Mouse (Mus musculus): ENCODE results near the gene Slc16a8. TPM values are rescaled to one million over a fixed set of nuclear protein-coding genes. Genes with fewer than 3 reads are reported as not detected.

Slc16a8 gene
- polyA plus RNA-seq, 2 experiments: not detected

DNA sequence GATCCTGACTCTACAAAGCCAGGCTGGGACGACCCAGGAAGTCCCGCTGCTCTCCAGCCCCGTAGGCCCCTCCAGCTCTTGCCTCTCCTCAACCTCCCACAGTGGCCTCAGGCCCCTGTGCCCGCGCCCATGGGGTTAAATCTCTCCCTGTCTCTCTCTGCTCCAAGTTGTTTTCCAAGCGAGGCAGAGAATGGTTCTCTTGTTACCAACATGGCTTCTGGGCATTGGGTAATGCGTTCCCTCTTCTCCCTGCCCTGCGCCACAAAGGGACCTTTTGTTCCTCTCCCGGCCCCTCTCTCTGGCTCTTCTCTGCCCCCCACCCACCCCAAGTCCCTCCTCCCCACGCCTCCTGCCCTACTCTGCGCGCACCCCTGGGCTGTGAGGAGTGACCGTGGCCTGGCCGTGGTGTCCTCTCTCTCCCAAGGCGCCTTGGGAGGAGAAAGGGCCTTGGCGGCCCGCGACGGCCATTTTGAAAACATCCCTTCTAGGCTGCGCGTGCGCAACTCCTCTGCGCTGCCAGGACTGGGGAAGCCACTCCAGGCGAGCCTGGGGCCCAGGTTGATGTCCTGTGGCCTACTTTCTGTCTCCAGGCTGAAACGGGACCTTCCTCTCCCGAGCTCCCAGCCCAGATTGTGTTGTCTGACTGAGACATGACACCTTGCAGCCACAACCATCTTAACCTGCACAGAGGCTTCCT, 41.7 kb downstream of the Slc16a8 start:
- no peak overlapping the region for H3K27ac ChIP-seq
- H3K9ac ChIP-seq (replicated peaks): no peak overlapping the region
- no peaks in the 10 kb centered on the region for H3K36me3 ChIP-seq (replicated peaks; ENCODE audit: control insufficient read depth, insufficient read depth, low read depth)
- H3K4me2 ChIP-seq (ENCODE audit: low read depth): no peak overlapping the region
- no peaks in the 10 kb centered on the region for H3K4me1 ChIP-seq (replicated peaks; ENCODE audit: control insufficient read depth in 2 of 2, insufficient read depth in 2 of 2, low read length in 1 of 2)
- no peak overlapping the region for H3K4me3 ChIP-seq (ENCODE audit: insufficient read depth in 1 of 2, low read depth in 2 of 2, low read length in 2 of 2)
- DNase-seq (ENCODE audit: low read depth in 3 of 3, low spot score in 3 of 3) (no peak), ATAC-seq (ENCODE audit: insufficient read depth) (no peak)
- TF ChIP-seq EP300 (IDR thresholded peaks at IDR 0.05; ENCODE audit: low read depth): no peak
- no peak for TF ChIP-seq CTCF (IDR thresholded peaks at IDR 0.05; ENCODE audit: low read depth)
- WGBS (ENCODE audit: insufficient replicate concordance): 76% methylated on average over 26 of the region's 26 CpGs
- no peaks in the 10 kb centered on the region for H3K9me3 ChIP-seq (ENCODE audit: control insufficient read depth, low read length)
- H3K27me3 ChIP-seq (ENCODE audit: control insufficient read depth, insufficient read depth, low read length): no peaks in the 10 kb centered on the region

DNA sequence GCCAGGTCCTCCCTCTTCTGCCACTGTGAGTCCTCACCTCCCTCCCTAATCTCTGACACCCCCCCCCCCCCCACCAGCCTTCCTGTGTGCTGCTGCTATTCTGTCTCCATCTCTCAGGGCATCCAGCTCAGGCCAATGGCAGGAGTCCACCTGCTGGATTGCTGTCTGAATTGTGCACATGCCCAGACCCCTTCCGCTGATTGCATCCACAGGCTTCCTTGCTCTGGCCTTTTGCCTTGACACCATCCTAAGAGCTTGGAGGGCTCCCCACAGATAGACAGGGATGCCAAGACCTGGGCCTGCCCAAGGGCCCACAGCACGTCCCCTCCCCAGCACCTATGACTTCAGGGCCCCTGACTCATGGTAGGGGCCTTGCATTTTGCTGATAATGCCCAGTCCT, 44.2 kb downstream of the Slc16a8 start:
- no peak for TF ChIP-seq CTCF (IDR thresholded peaks at IDR 0.05; ENCODE audit: low read depth)
- no peak for TF ChIP-seq EP300 (IDR thresholded peaks at IDR 0.05; ENCODE audit: low read depth)
- H3K4me1 ChIP-seq (replicated peaks; ENCODE audit: control insufficient read depth in 2 of 2, insufficient read depth in 2 of 2, low read length in 1 of 2): no peaks in the 10 kb centered on the region
- no peak overlapping the region for H3K27ac ChIP-seq
- no peak overlapping the region for H3K9ac ChIP-seq (replicated peaks)
- no peaks in the 10 kb centered on the region for H3K9me3 ChIP-seq (ENCODE audit: control insufficient read depth, low read length)
- no peaks in the 10 kb centered on the region for H3K27me3 ChIP-seq (ENCODE audit: control insufficient read depth, insufficient read depth, low read length)
- H3K4me3 ChIP-seq (ENCODE audit: insufficient read depth in 1 of 2, low read depth in 2 of 2, low read length in 2 of 2): no peak overlapping the region
- 64% methylated on average over 2 of the region's 2 CpGs for WGBS (ENCODE audit: insufficient replicate concordance)
- ATAC-seq (ENCODE audit: insufficient read depth) (no peak), DNase-seq (ENCODE audit: low read depth in 3 of 3, low spot score in 3 of 3) (no peak)
- no peak overlapping the region for H3K4me2 ChIP-seq (ENCODE audit: low read depth)
- H3K36me3 ChIP-seq (replicated peaks; ENCODE audit: control insufficient read depth, insufficient read depth, low read depth): no peaks in the 10 kb centered on the region

DNA sequence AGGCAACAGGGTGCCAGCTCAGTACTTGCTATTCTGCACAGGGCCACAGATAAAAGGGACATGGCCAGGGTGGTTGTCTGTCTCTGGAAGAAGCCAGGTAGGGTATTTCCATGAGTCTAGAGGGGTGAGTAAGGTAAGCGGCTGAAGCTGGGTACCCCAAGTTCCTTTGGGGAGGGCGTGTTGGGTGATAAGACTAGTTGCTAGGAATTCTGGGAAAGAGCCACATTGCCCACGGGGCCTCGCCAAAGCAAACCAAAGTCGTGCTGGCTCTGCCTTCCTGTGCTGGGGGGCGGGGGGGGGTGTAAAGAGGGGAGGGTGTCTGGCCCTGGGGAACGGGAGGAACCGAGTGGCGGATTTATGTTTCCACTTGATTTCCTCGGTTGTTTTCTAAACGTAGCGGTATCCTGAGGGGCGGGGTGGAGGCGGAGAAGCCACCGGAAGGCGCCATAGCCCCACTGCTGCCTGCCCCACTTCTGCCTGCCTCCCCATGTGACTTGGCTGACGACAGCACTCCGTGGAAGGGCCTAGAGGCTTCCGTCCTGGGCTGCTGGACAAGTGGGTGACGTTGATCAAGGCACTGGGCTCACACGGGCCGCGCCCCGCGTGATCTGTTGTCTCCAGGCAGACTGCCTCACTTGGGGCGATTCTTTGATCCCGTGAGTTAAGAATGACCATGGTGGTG, 45.7 kb downstream of the Slc16a8 start:
- H3K4me3 ChIP-seq (ENCODE audit: insufficient read depth in 1 of 2, low read depth in 2 of 2, low read length in 2 of 2): no peak overlapping the region
- no peak overlapping the region for H3K27ac ChIP-seq
- no peak overlapping the region for H3K9ac ChIP-seq (replicated peaks)
- no peak overlapping the region for H3K4me2 ChIP-seq (ENCODE audit: low read depth)
- 56% methylated on average over 27 of the region's 27 CpGs for WGBS (ENCODE audit: insufficient replicate concordance)
- no peaks in the 10 kb centered on the region for H3K36me3 ChIP-seq (replicated peaks; ENCODE audit: control insufficient read depth, insufficient read depth, low read depth)
- TF ChIP-seq EP300 (IDR thresholded peaks at IDR 0.05; ENCODE audit: low read depth) (no peak), CTCF (IDR thresholded peaks at IDR 0.05; ENCODE audit: low read depth) (no peak)
- no peak for DNase-seq (ENCODE audit: low read depth in 3 of 3, low spot score in 3 of 3)
- H3K9me3 ChIP-seq (ENCODE audit: control insufficient read depth, low read length): no peaks in the 10 kb centered on the region
- no peaks in the 10 kb centered on the region for H3K27me3 ChIP-seq (ENCODE audit: control insufficient read depth, insufficient read depth, low read length)
- no peak for ATAC-seq (ENCODE audit: insufficient read depth)
- no peaks in the 10 kb centered on the region for H3K4me1 ChIP-seq (replicated peaks; ENCODE audit: control insufficient read depth in 2 of 2, insufficient read depth in 2 of 2, low read length in 1 of 2)

DNA sequence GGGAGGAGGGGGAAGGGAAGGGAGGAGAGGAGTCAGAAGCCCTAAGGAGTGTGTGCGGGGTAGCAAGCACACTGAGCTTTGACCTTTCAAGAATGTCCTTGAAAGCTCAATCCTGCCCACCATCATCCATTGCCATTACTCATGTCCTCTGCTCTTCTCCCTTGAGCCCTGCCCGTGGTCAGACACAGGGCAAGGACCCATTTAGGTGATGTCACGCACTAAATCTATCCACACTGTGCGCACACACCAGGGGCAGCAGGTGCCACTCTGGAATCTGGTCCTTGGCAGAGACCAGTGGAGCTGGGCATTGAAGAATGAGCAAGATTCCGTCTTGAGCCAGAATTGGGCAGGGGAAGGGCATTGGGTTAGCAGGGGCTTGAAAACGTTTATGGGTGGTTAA, 46.4 kb downstream of the Slc16a8 start:
- no peak overlapping the region for H3K4me2 ChIP-seq (ENCODE audit: low read depth)
- no peaks in the 10 kb centered on the region for H3K4me1 ChIP-seq (replicated peaks; ENCODE audit: control insufficient read depth in 2 of 2, insufficient read depth in 2 of 2, low read length in 1 of 2)
- no peak overlapping the region for H3K9ac ChIP-seq (replicated peaks)
- TF ChIP-seq EP300 (IDR thresholded peaks at IDR 0.05; ENCODE audit: low read depth): no peak
- TF ChIP-seq CTCF (IDR thresholded peaks at IDR 0.05; ENCODE audit: low read depth): no peak
- no peak for DNase-seq (ENCODE audit: low read depth in 3 of 3, low spot score in 3 of 3)
- no peaks in the 10 kb centered on the region for H3K9me3 ChIP-seq (ENCODE audit: control insufficient read depth, low read length)
- WGBS (ENCODE audit: insufficient replicate concordance): 54% methylated on average over 6 of the region's 6 CpGs
- ATAC-seq (ENCODE audit: insufficient read depth): no peak
- no peaks in the 10 kb centered on the region for H3K27me3 ChIP-seq (ENCODE audit: control insufficient read depth, insufficient read depth, low read length)
- no peak overlapping the region for H3K27ac ChIP-seq
- no peak overlapping the region for H3K4me3 ChIP-seq (ENCODE audit: insufficient read depth in 1 of 2, low read depth in 2 of 2, low read length in 2 of 2)
- H3K36me3 ChIP-seq (replicated peaks; ENCODE audit: control insufficient read depth, insufficient read depth, low read depth): no peaks in the 10 kb centered on the region

DNA sequence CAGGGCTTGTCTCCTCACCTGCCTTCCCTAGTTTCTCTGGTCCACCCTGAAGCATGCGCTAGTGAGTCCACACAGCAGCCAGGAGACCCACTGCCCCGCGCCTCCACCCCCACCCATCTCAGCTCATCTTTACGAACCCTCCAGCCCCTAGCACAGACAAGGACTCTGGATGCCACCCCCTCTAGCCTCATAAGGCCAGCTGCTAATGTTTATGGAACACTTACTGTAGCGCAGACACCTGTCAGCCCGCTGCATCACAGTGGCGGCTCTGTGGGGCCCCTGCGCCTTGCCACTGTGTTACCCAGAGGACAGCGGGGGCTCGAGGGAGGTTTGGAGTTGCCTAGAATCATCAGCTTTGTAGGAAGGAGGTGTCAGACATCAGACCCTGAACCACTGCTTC, 52.0 kb downstream of the Slc16a8 start:
- H3K4me1 ChIP-seq (replicated peaks; ENCODE audit: control insufficient read depth in 2 of 2, insufficient read depth in 2 of 2, low read length in 1 of 2): no peaks in the 10 kb centered on the region
- DNase-seq (ENCODE audit: low read depth in 3 of 3, low spot score in 3 of 3) (no peak), ATAC-seq (ENCODE audit: insufficient read depth) (no peak)
- 27% methylated on average over 10 of the region's 10 CpGs for WGBS (ENCODE audit: insufficient replicate concordance)
- TF ChIP-seq CTCF (IDR thresholded peaks at IDR 0.05; ENCODE audit: low read depth) (no peak), EP300 (IDR thresholded peaks at IDR 0.05; ENCODE audit: low read depth) (no peak)
- no peak overlapping the region for H3K27ac ChIP-seq
- H3K36me3 ChIP-seq (replicated peaks; ENCODE audit: control insufficient read depth, insufficient read depth, low read depth): no peaks in the 10 kb centered on the region
- no peaks in the 10 kb centered on the region for H3K9me3 ChIP-seq (ENCODE audit: control insufficient read depth, low read length)
- no peak overlapping the region for H3K4me3 ChIP-seq (ENCODE audit: insufficient read depth in 1 of 2, low read depth in 2 of 2, low read length in 2 of 2)
- no peak overlapping the region for H3K9ac ChIP-seq (replicated peaks)
- no peak overlapping the region for H3K4me2 ChIP-seq (ENCODE audit: low read depth)
- no peaks in the 10 kb centered on the region for H3K27me3 ChIP-seq (ENCODE audit: control insufficient read depth, insufficient read depth, low read length)
